1 mouse cellular context compared by ENCODE assay signal in the genomic region with DNA sequence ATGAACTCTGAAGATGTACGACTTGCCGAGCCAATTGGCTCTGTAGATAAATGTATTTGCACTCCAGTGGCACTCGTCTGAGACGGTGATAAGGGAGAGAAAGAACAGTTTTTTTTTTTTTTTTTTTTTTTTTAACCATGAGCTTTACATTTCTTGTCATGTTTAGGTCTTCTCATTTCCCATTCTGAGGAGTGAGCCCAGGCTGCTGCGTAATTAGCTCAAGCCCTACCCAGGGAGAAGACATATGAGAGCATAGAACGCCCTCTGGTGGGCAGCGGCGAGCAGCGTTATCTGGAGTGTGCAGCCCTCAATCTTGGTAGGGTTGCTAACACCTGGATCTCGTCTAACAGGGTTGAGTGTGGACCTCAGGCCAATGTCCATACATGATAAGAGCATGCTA.
A peak's percentile ranks its signal among the peaks of the same experiment; 100 is the strongest.
TF ChIP-seq lines count a peak whose summit lies in the region.

No protein-coding gene starts in this region.

TF ChIP-seq in MEL, 35 proteins besides CTCF, POLR2A, EP300 and RAD21 (continued from another document):
- TF ChIP-seq GABPA (IDR thresholded peaks at IDR 0.05; ENCODE audit: low read depth, low read length), result no peak
- no peak for TF ChIP-seq E2F4 (IDR thresholded peaks at IDR 0.05; ENCODE audit: borderline replicate concordance, low read depth, low read length)
- 0 out of 2 replicates have a peak, but pooled peaks have one; percentile 19 for TF ChIP-seq MYC (IDR thresholded peaks at IDR 0.05; ENCODE audit: low read depth, low read length)
- no peak for TF ChIP-seq MAFK (IDR thresholded peaks at IDR 0.05; ENCODE audit: borderline replicate concordance, low read depth, low read length)
TF ChIP-seq in MEL: peak in this region for 8.
